In genomic region chr5:111011271-111011670, GRCm38 (mm10) we compare ENCODE assay signal across 8 mouse cellular contexts.
A peak's percentile ranks its signal among the peaks of the same experiment; 100 is the strongest.
DNase-seq lines count a peak whose midpoint lies in the region; ATAC-seq and TF ChIP-seq lines count a peak whose summit lies in the region.

No protein-coding gene starts in this region.

- H3K27me3 ChIP-seq in neural tube, embryonic 12.5 days (replicated peaks) = no peaks in the 10 kb centered on the region

- H3K27ac ChIP-seq in gastrocnemius, adult 2 months = peak overlapping the region; percentile 69
- peak overlapping the region; percentile 32; the same call in 1 of the 2 replicates for H3K27ac ChIP-seq in neural tube, embryonic 12.5 days

- peaks cover 6% of the 10 kb centered on the region; the same call in 1 of the 2 replicates for H3K36me3 ChIP-seq in neural tube, embryonic 12.5 days

- peak; percentile 39 for TF ChIP-seq CTCF in gastrocnemius, adult 2 months (IDR thresholded peaks at IDR 0.05)

- WGBS in neural tube, embryonic 12.5 days = 19% methylated on average over 8 of the region's 8 CpGs

- intact Hi-C loops in gastrocnemius, adult 2 months (cut with DNase I) = no loop called here
- intact Hi-C loops in left cerebral cortex, postnatal 14 days (cut with DNase I) = no loop called here
- intact Hi-C loops in left cerebral cortex, postnatal 25 days (cut with DNase I) = no loop called here

- H3K9me3 ChIP-seq in neural tube, embryonic 12.5 days = peaks cover 12% of the 10 kb centered on the region; the same call in 1 of the 2 replicates

- peaks cover 26% of the 10 kb centered on the region for H3K4me1 ChIP-seq in neural tube, embryonic 12.5 days

- peak overlapping the region; percentile 18; the same call in 1 of the 2 replicates for H3K4me2 ChIP-seq in neural tube, embryonic 12.5 days (replicated peaks)

- 0 out of 2 replicates have a peak, but pooled peaks have one; percentile 37 for ATAC-seq in neural tube, embryonic 12.5 days (ENCODE audit: low FRiP score, low read depth)

- no peak overlapping the region for H3K4me3 ChIP-seq in gastrocnemius, adult 2 months
- no peak overlapping the region for H3K4me3 ChIP-seq in neural tube, embryonic 12.5 days

- no peak for DNase-seq in gastrocnemius, adult 2 months
- no peak for DNase-seq in gastrocnemius, adult 8-10 months (ENCODE audit: low spot score in 2 of 2)
- DNase-seq in embryo, embryonic 9.5 days (ENCODE audit: extremely low spot score) = peak; percentile 60
- DNase-seq in kidney, adult 11 months = peak; percentile 53
- DNase-seq in left cerebral cortex, postnatal 14 days (ENCODE audit: low spot score in 2 of 2) = no peak
- DNase-seq in right cerebral cortex, adult 2 months (ENCODE audit: low spot score in 2 of 2) = no peak
- DNase-seq in left cerebral cortex, postnatal 25 days (ENCODE audit: low spot score in 2 of 2) = no peak

- no peak overlapping the region for H3K9ac ChIP-seq in neural tube, embryonic 12.5 days

Comparison
In these comparisons a context has a peak if more than half of its experiments do, and no peak if none do; other contexts are left out.
1. DNase-seq: peak in embryo, embryonic 9.5 days (single experiment) and kidney, adult 11 months (single experiment); none in gastrocnemius, adult 2 months (single experiment), gastrocnemius, adult 8-10 months (0 of 2), left cerebral cortex, postnatal 14 days (0 of 2), right cerebral cortex, adult 2 months (0 of 2) and left cerebral cortex, postnatal 25 days (0 of 2).